Mouse (Mus musculus) stomach, postnatal 0 days (tissue): Measurements from ENCODE around the gene Ly6g6e. TPM values are rescaled to one million over a fixed set of nuclear protein-coding genes. Genes with fewer than 3 reads are reported as not detected.

ENCODE experiments used
- ATAC-seq: fragments of 200-750 bp; cut with Nextera tagmentation; 2 replicates; pipeline ENCODE4 v1.8.0; 2017; ENCODE audit not compliant: low FRiP score, low TSS enrichment
- DNase-seq: peaks from one replicate; pipeline ENCODE4 v3.0.0-alpha.2; 2016; ENCODE audit warnings: low spot score
- H3K27ac ChIP-seq: fragments of 300-500 bp; sonication (generic); replicated peaks from 2 replicates; pipeline ENCODE4 v1.5.1; 2014; ENCODE audit warnings: mild to moderate bottlenecking, control low read depth
- H3K27me3 ChIP-seq: fragments of 300-500 bp; sonication (generic); 2 replicates; pipeline ENCODE4 v1.6.1; 2014; ENCODE audit warnings: low read length; ENCODE audit not compliant: control insufficient read depth, insufficient read depth
- H3K36me3 ChIP-seq: fragments of 300-500 bp; sonication (generic); 2 replicates; pipeline ENCODE4 v1.6.1; 2014; ENCODE audit warnings: low read length, mixed read lengths; ENCODE audit not compliant: control insufficient read depth, insufficient read depth
- H3K4me1 ChIP-seq: fragments of 300-500 bp; sonication (generic); replicated peaks from 2 replicates; pipeline ENCODE4 v1.6.1; 2014; ENCODE audit warnings: antibody characterized with exemption; ENCODE audit not compliant: control insufficient read depth, insufficient read depth
- H3K4me2 ChIP-seq: fragments of 300-500 bp; sonication (generic); replicated peaks from 2 replicates; pipeline ENCODE4 v1.6.1; 2014; ENCODE audit warnings: low read depth, mild to moderate bottlenecking, control low read depth, moderate library complexity
- H3K4me3 ChIP-seq: fragments of 300-500 bp; sonication (generic); 2 replicates; pipeline ENCODE4 v1.5.1; 2014; ENCODE audit warnings: low read depth, low read length, control low read depth
- H3K9ac ChIP-seq: fragments of 300-500 bp; sonication (generic); 2 replicates; pipeline ENCODE4 v1.6.1; 2014; ENCODE audit warnings: mild to moderate bottlenecking, low read length, control low read depth, mixed read lengths
- H3K9me3 ChIP-seq: fragments of 300-500 bp; sonication (generic); 2 replicates; pipeline ENCODE4 v1.6.1; 2016; ENCODE audit warnings: low read length; ENCODE audit not compliant: control insufficient read depth
- CTCF ChIP-seq: IDR thresholded peaks from 2 replicates; pipeline ENCODE4 v1.5.1; 2016; ENCODE audit warnings: antibody characterized with exemption, low read depth, mild to moderate bottlenecking, moderate library complexity
- EP300 ChIP-seq: optimal IDR thresholded peaks from 2 replicates; pipeline ENCODE3; 2016; ENCODE audit warnings: antibody characterized with exemption
- WGBS: fragments of 180-500 bp; shearing (Covaris S2); extraction: QIAGEN DNeasy Blood & Tissue Kit; methylation state at CpG from one replicate; pipeline ENCODE4 v1.1.7; 2014; 5-methylcytosine and 5-hydroxymethylcytosine counted together
- polyA plus RNA-seq: library from polyadenylated mRNA; unstranded; fragments of >200 nt; fragmentation: Nextera tagmentation; extraction: Ambion mirVana; gene quantifications from 2 replicates; pipeline ENCODE4 v1.2.1, GENCODE M21; 2015

Gene Ly6g6e
- polyA plus RNA-seq, 1 experiment from 2014 or later, result 109 TPM

- no peaks in the 10 kb centered on the region for H3K4me1 ChIP-seq
- 56% methylated on average over 17 of the region's 17 CpGs for WGBS
- H3K9ac ChIP-seq, result no peak overlapping the region
- H3K4me3 ChIP-seq, result no peak overlapping the region
- DNase-seq, result no peak
- H3K4me2 ChIP-seq, result no peak overlapping the region
- TF ChIP-seq CTCF (no peak), EP300 (no peak)
- ATAC-seq, result no peak
- H3K27me3 ChIP-seq, result no peaks in the 10 kb centered on the region
- no peak overlapping the region for H3K27ac ChIP-seq
- H3K9me3 ChIP-seq, result no peaks in the 10 kb centered on the region
- no peaks in the 10 kb centered on the region for H3K36me3 ChIP-seq
Measured at GRCm38 (mm10) chr17:35074097-35074496, 2.6 kb upstream of the Ly6g6e start.

DNA sequence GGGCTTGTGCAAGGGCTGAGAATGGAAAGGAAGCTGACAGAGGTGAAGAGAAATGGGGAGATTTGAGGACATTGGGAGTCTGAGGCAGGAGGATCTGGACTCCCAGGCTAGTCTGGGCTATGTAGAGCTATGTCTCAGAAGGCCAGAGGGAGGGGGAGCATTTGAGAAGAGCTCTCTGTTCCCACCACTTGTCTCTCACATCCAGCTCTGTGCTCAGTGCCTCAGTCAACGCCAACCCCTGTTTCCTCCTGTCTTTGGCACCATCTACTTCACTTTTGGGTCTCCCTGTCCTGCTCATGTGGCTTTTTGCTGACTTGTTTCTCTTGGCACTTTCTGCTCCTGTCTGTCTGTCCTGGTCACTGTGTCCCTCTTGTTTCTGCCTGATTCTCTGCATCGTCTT, 583 bp downstream of the Ly6g6e start:
- Histone ChIP-seq H3K4me2 (peak overlapping the region; percentile 52), H3K4me3 (peak overlapping the region; percentile 22; the same call in 1 of the 2 replicates), H3K27me3 (no peaks in the 10 kb centered on the region), H3K36me3 (no peaks in the 10 kb centered on the region), H3K27ac (peak overlapping the region; percentile 84), H3K9ac (peak overlapping the region; percentile 41), H3K9me3 (no peaks in the 10 kb centered on the region), H3K4me1 (no peaks in the 10 kb centered on the region; the same call in 1 of the 2 replicates)
- 40% methylated on average over 2 of the region's 2 CpGs for WGBS
- TF ChIP-seq CTCF, result no peak
- no peak for TF ChIP-seq EP300
- ATAC-seq (no peak), DNase-seq (no peak)

DNA sequence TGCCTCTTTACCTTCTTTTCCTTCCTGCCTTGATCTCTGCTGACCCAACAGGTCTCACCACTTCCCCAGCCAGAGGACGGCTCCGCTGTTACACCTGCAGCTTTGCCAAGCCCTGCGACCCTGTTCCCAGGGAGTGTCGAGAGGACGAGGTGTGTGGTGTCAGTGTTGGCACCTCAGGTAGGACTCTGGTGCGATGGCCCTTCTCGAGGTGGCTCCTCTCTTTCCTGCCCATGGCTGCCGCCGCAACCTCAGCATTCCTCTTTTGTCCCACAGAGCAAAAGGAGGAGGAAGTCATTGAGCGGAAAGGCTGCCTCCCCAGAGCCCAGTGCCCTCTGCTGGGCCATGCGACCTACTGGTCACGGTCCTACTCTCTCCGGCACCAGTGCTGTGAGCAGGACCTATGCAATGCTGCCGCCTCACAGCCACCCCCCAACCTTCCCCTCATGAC, 1.1 kb downstream of the Ly6g6e start, which contains the start of gene Ly6g6d:
Ly6g6d (minus strand) TSS at position 280 of the 448 bp plus-strand sequence.
- Histone ChIP-seq H3K36me3 (no peaks in the 10 kb centered on the region), H3K4me3 (peak within 1 kb of the TSS; percentile 22), H3K4me1 (no peaks in the 10 kb centered on the region; the same call in 1 of the 2 replicates), H3K9ac (peak within 1 kb of the TSS; percentile 41), H3K27me3 (no peaks in the 10 kb centered on the region), H3K4me2 (peak within 1 kb of the TSS; percentile 52), H3K27ac (peak within 1 kb of the TSS; percentile 84), H3K9me3 (no peaks in the 10 kb centered on the region)
- peak; percentile 77 for ATAC-seq
- DNase-seq, result peak; percentile 78
- no peak for TF ChIP-seq EP300
- peak; percentile 75 for TF ChIP-seq CTCF
- WGBS, result 14% methylated on average over 14 of the region's 14 CpGs

- no peaks in the 10 kb centered on the region; the same call in 1 of the 2 replicates for H3K4me1 ChIP-seq
- H3K36me3 ChIP-seq, result no peaks in the 10 kb centered on the region
- H3K9me3 ChIP-seq, result no peaks in the 10 kb centered on the region
- no peaks in the 10 kb centered on the region for H3K27me3 ChIP-seq
- DNase-seq, result peak; percentile 63
- ATAC-seq, result peak; percentile 38
- H3K4me2 ChIP-seq, result peak overlapping the region; percentile 11; the same call in 1 of the 2 replicates
- no peak overlapping the region for H3K4me3 ChIP-seq
- 0 out of 2 replicates have a peak overlapping the region, but pooled peaks have one; percentile 8 for H3K27ac ChIP-seq
- TF ChIP-seq CTCF (peak; percentile 41; the same call in 1 of the 2 replicates), EP300 (no peak)
- 39% methylated on average over 9 of the region's 9 CpGs for WGBS
- no peak overlapping the region for H3K9ac ChIP-seq
Measured at GRCm38 (mm10) chr17:35079778-35080177, 3.1 kb downstream of the Ly6g6e start.

DNA sequence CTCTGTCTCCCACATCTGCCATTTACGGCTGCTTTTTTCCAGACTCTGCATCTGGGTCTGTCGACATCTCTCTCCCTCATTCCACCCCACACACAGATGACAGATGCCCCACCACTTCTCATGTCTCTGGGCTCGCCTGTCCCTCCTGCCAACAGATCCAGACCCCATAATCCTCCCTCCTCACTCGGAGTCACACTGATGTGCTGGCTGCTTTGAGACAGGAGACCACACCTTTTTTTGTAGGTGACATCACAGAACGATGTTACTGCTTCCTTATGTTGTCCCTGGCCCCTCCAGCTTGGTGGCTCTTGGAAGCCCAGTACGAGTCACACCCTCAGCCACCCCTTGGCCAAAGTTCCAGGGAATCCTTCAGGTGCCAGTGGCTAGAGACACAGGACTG, 3.5 kb downstream of the Ly6g6e start:
- no peaks in the 10 kb centered on the region; the same call in 1 of the 2 replicates for H3K4me1 ChIP-seq
- no peaks in the 10 kb centered on the region for H3K9me3 ChIP-seq
- no peak for ATAC-seq
- peak overlapping the region; percentile 11; the same call in 1 of the 2 replicates for H3K4me2 ChIP-seq
- H3K27ac ChIP-seq, result 0 out of 2 replicates have a peak overlapping the region, but pooled peaks have one; percentile 8
- no peak overlapping the region for H3K9ac ChIP-seq
- no peak overlapping the region for H3K4me3 ChIP-seq
- DNase-seq, result no peak
- H3K36me3 ChIP-seq, result no peaks in the 10 kb centered on the region
- no peak for TF ChIP-seq EP300
- no peaks in the 10 kb centered on the region for H3K27me3 ChIP-seq
- 46% methylated on average over 6 of the region's 6 CpGs for WGBS

- ATAC-seq (no peak), DNase-seq (no peak)
- Histone ChIP-seq H3K4me2 (no peak overlapping the region), H3K36me3 (no peaks in the 10 kb centered on the region), H3K9ac (no peak overlapping the region), H3K9me3 (no peaks in the 10 kb centered on the region), H3K4me3 (no peak overlapping the region), H3K27me3 (no peaks in the 10 kb centered on the region), H3K4me1 (no peaks in the 10 kb centered on the region; the same call in 1 of the 2 replicates), H3K27ac (no peak overlapping the region)
- 85% methylated on average over 4 of the region's 4 CpGs for WGBS
- TF ChIP-seq CTCF (no peak), EP300 (no peak)
Measured at GRCm38 (mm10) chr17:35080710-35081109, 4.0 kb downstream of the Ly6g6e start.
